Mouse (Mus musculus) ES-E14 (cell line): ENCODE results near the gene Bid. TPM values are rescaled to one million over a fixed set of nuclear protein-coding genes. Genes with fewer than 3 reads are reported as not detected.

Experiments used
- DNase-seq: peaks from one replicate; pipeline ENCODE4 v3.0.0-alpha.2; 2013; ENCODE audit warnings: low read depth, low spot score
- H3K27ac ChIP-seq: 2 replicates; pipeline ENCODE4 v1.5.1; 2012; ENCODE audit warnings: low read depth, mild to moderate bottlenecking, low read length, moderate library complexity, mixed read lengths; ENCODE audit not compliant: poor library complexity, insufficient read depth, severe bottlenecking
- H3K36me3 ChIP-seq: 2 replicates; pipeline ENCODE4 v1.6.1; 2012; ENCODE audit warnings: mild to moderate bottlenecking, low read length, moderate library complexity, mixed read lengths; ENCODE audit not compliant: control insufficient read depth, poor library complexity, insufficient read depth, severe bottlenecking
- H3K4me1 ChIP-seq, 2 experiments: fragments of 150-350 bp in 1 of 2; sonication (generic) in 1 of 2; 2 replicates each; pipeline ENCODE4 v1.6.1; 2012; ENCODE audit warnings: low read length in 2 of 2, mild to moderate bottlenecking in 1 of 2, mixed read lengths in 1 of 2; ENCODE audit not compliant: control insufficient read depth in 2 of 2, insufficient read depth in 2 of 2, poor library complexity in 1 of 2
- H3K4me3 ChIP-seq, 2 experiments: fragments of 150-350 bp in 1 of 2; sonication (generic) in 1 of 2; 2 replicates each; pipeline ENCODE4 v1.5.1; 2012; ENCODE audit warnings: low read length in 2 of 2, low read depth in 1 of 2, mild to moderate bottlenecking in 1 of 2, mixed read lengths in 1 of 2; ENCODE audit not compliant: insufficient read depth in 1 of 2, poor library complexity in 1 of 2, severe bottlenecking in 1 of 2
- H3K9ac ChIP-seq: 2 replicates; pipeline ENCODE4 v1.6.1; 2012; ENCODE audit warnings: low read depth, mild to moderate bottlenecking, low read length, mixed read lengths; ENCODE audit not compliant: poor library complexity, insufficient read depth, severe bottlenecking
- H3K9me3 ChIP-seq: fragments of 150-350 bp; sonication (generic); 2 replicates; pipeline ENCODE4 v1.6.1; 2012; ENCODE audit warnings: low read depth, mild to moderate bottlenecking, low read length; ENCODE audit not compliant: control insufficient read depth, insufficient read depth
- CHD2 ChIP-seq: IDR thresholded peaks from 2 replicates; pipeline ENCODE4 v1.6.1; 2014; ENCODE audit warnings: mild to moderate bottlenecking, low read depth, low read length, inconsistent platforms
- HCFC1 ChIP-seq: IDR thresholded peaks from 2 replicates; pipeline ENCODE4 v1.6.1; 2012; ENCODE audit warnings: low read length, inconsistent platforms, borderline replicate concordance; ENCODE audit not compliant: insufficient read depth
- MAFK ChIP-seq: IDR thresholded peaks from 2 replicates; pipeline ENCODE4 v1.6.1; 2014; ENCODE audit warnings: mild to moderate bottlenecking, low read depth, low read length, inconsistent platforms; ENCODE audit not compliant: insufficient read depth
- ZC3H11A ChIP-seq: IDR thresholded peaks from 2 replicates; pipeline ENCODE4 v1.6.1; 2012; ENCODE audit warnings: low read depth, mild to moderate bottlenecking, inconsistent platforms, low read length, borderline replicate concordance
- ZNF384 ChIP-seq: IDR thresholded peaks from 2 replicates; pipeline ENCODE4 v1.6.1; 2012; ENCODE audit warnings: low read depth, low read length, inconsistent platforms
- in situ Hi-C, 2 experiments: fragments of 600-800 bp; cut with MboI; formaldehyde crosslinking; loops; one replicate each; pipeline ENCODE4 v1.15.1; 2025; ENCODE audit warnings: low sequenced_read_pairs in 2 of 2, inconsistent platforms in 1 of 2; ENCODE audit not compliant: unreplicated experiment in 2 of 2
- total RNA-seq: library from RNA; depleted of rRNA; stranded (reverse); fragments of 300-350 nt; gene quantifications from 2 replicates; pipeline ENCODE4 v1.2.3, GENCODE M21; 2012

The Bid gene
- total RNA-seq, 1 experiment, result 20.0 TPM

GRCm38 (mm10) chr6:120886696-120887095, 30.0 kb downstream of the Bid start:
- H3K4me3 ChIP-seq, result no peak overlapping the region
- H3K9ac ChIP-seq, result no peak overlapping the region
- no peak overlapping the region for H3K27ac ChIP-seq
- H3K9me3 ChIP-seq, result no peaks in the 10 kb centered on the region
- H3K4me1 ChIP-seq, result peaks cover 0 to 2% of the 10 kb centered on the region in 2 experiments; a peak in 1 of 4 replicates
- no peak for TF ChIP-seq MAFK
- TF ChIP-seq ZC3H11A, result no peak
- in situ Hi-C loops, result no loop called here
- DNase-seq, result no peak
- H3K36me3 ChIP-seq, result peaks cover 28% of the 10 kb centered on the region

GRCm38 (mm10) chr6:120884436-120884835, 32.2 kb downstream of the Bid start:
- in situ Hi-C loops, result no loop called here
- H3K9ac ChIP-seq, result no peak overlapping the region

GRCm38 (mm10) chr6:120879046-120879445, 37.6 kb downstream of the Bid start:
- Histone ChIP-seq H3K27ac (no peak overlapping the region), H3K9ac (no peak overlapping the region), H3K4me3 (no peak overlapping the region), H3K36me3 (peaks cover 2% of the 10 kb centered on the region; the same call in 1 of the 2 replicates), H3K4me1 (no peaks in the 10 kb centered on the region), H3K9me3 (no peaks in the 10 kb centered on the region)
- in situ Hi-C loops, result no loop called here
- no peak for DNase-seq
- TF ChIP-seq HCFC1 (no peak), ZNF384 (no peak), CHD2 (no peak), MAFK (no peak), ZC3H11A (no peak)

More at GRCm38 (mm10) chr6:120884436-120884835, 32.2 kb downstream of the Bid start:
- H3K4me1 ChIP-seq, result peaks cover 0 to 2% of the 10 kb centered on the region in 2 experiments; a peak in 1 of 4 replicates
- no peak overlapping the region for H3K4me3 ChIP-seq
- DNase-seq, result no peak
- TF ChIP-seq CHD2, result no peak
- H3K27ac ChIP-seq, result no peak overlapping the region
- H3K9me3 ChIP-seq, result no peaks in the 10 kb centered on the region
- peaks cover 16% of the 10 kb centered on the region for H3K36me3 ChIP-seq

GRCm38 (mm10) chr6:120873874-120874273, 42.8 kb downstream of the Bid start:
- H3K4me1 ChIP-seq, result no peaks in the 10 kb centered on the region
- no peak overlapping the region for H3K4me3 ChIP-seq
- no peaks in the 10 kb centered on the region for H3K36me3 ChIP-seq
- no peaks in the 10 kb centered on the region for H3K9me3 ChIP-seq
- in situ Hi-C loops, result no loop called here
- H3K9ac ChIP-seq, result no peak overlapping the region
- no peak overlapping the region for H3K27ac ChIP-seq
- TF ChIP-seq ZNF384 (no peak), CHD2 (no peak), ZC3H11A (no peak), HCFC1 (no peak), MAFK (no peak)
- no peak for DNase-seq

GRCm38 (mm10) chr6:120871286-120871685, 45.4 kb downstream of the Bid start:
- H3K9ac ChIP-seq, result no peak overlapping the region
- no peak for DNase-seq
- no peak overlapping the region for H3K4me3 ChIP-seq
- H3K9me3 ChIP-seq, result no peaks in the 10 kb centered on the region
- in situ Hi-C loops, result no loop called here
- TF ChIP-seq CHD2 (no peak), ZNF384 (no peak), ZC3H11A (no peak), HCFC1 (no peak), MAFK (no peak)
- no peak overlapping the region for H3K27ac ChIP-seq
- H3K4me1 ChIP-seq, result no peaks in the 10 kb centered on the region
- H3K36me3 ChIP-seq, result no peaks in the 10 kb centered on the region
